Mouse (Mus musculus) G1E (cell line): ENCODE data around the gene Scube2.

Source experiments
- CTCF ChIP-seq: IDR thresholded peaks from 2 replicates; pipeline ENCODE4 v1.5.1; 2012; ENCODE audit warnings: low read depth, low read length, inconsistent platforms, mixed read lengths
- GATA1 ChIP-seq: IDR thresholded peaks from 2 replicates; pipeline ENCODE4 v1.6.1; 2012; ENCODE audit warnings: borderline replicate concordance, low read length, inconsistent platforms, mixed read lengths

DNA sequence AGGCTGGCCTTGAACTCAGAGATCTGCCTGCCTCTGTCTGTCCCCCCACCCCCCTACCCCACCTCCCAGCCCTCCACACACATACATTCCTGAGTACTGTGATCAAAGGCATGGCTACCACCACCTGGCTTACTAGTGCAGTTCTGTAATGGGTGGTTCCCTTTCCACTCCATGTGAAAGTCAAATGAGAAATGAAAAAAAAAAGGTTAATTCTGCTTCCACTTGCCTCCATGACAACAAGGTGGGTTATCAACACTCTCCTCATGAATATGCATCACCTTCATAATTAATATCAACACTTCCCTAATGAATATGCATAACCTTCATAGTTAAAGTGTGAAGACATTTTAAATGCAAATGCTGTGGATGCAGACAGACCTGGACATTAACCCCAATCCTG is 9.6 kb upstream of the Scube2 start:
- TF ChIP-seq CTCF, result no peak
- TF ChIP-seq GATA1, result no peak
